Mouse (Mus musculus) cortical plate, adult 2 months (tissue): Measurements from ENCODE around the gene Plod1.

Source experiments
- CTCF ChIP-seq: fragments of 200-500 bp; IDR thresholded peaks from 2 replicates; pipeline ENCODE4 v1.5.1; 2011; ENCODE audit warnings: mild to moderate bottlenecking, control low read depth, low read length; ENCODE audit not compliant: insufficient read depth; ENCODE audit errors: extremely low read depth
- POLR2A ChIP-seq: fragments of 200-500 bp; IDR thresholded peaks from 2 replicates; pipeline ENCODE4 v1.6.1; 2011; ENCODE audit warnings: mild to moderate bottlenecking, low read length, control low read depth; ENCODE audit not compliant: insufficient read depth; ENCODE audit errors: extremely low read depth

DNA sequence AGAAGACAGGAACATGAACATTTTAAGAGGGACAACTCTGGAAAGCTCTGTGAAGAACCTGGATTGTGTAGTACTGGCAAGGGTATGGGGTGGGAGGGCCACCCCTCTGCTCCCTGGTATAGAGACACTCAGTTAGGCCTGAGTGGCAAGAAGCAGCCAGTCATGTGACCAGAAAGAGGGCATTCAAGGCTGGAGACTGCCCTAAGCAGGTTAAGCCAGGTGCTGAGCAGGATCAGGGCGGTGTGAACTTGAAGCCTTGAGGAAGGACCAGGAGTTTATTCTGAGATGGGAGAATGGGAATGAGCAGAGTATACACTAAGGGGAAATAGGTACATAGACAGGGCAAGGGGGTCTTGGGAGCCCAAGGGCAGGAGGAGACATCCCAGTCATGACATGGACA lies 6.4 kb upstream of the Plod1 start:
- TF ChIP-seq CTCF (no peak), POLR2A (no peak)
